Mouse (Mus musculus) forebrain, embryonic 14.5 days (tissue): ENCODE results near the gene Olfr62. TPM values are rescaled to one million over a fixed set of nuclear protein-coding genes. Genes with fewer than 3 reads are reported as not detected.

Source experiments
- polyA plus RNA-seq: library from polyadenylated mRNA; unstranded; fragments of >200 nt; fragmentation: Nextera tagmentation; extraction: Ambion mirVana; gene quantifications from 2 replicates; pipeline ENCODE4 v1.2.1, GENCODE M21; 2014

Gene Olfr62
- polyA plus RNA-seq, 1 experiment from 2014 or later, result not detected

Other genes starting within 250 kb of the Olfr62 start
- gene Szt2, start 249.7 kb upstream of the Olfr62 start, polyA plus RNA-seq, result 8.0 and 10.0 TPM in 2 replicates
- gene Med8, start 249.6 kb upstream of the Olfr62 start, polyA plus RNA-seq, result 119 TPM in 2 replicates
- 26.1 and 28.9 TPM in 2 replicates for gene Elovl1, start 230.9 kb upstream of the Olfr62 start, polyA plus RNA-seq
- 116 and 151 TPM in 2 replicates for gene Cdc20, start 221.6 kb upstream of the Olfr62 start, polyA plus RNA-seq
- gene Mpl, start 201.4 kb upstream of the Olfr62 start, polyA plus RNA-seq, result 0.18 and 0.22 TPM in 2 replicates
- gene Tie1, start 168.9 kb upstream of the Olfr62 start, polyA plus RNA-seq, result 10.8 and 12.4 TPM in 2 replicates
- not detected in 2 replicates for gene 2610528J11Rik, start 132.0 kb upstream of the Olfr62 start, polyA plus RNA-seq
- not detected in 2 replicates for gene Tmem125, start 114.9 kb upstream of the Olfr62 start, polyA plus RNA-seq
- gene Cfap57, start 38.2 kb upstream of the Olfr62 start, polyA plus RNA-seq, result 0.81 and 0.91 TPM in 2 replicates
- gene Ebna1bp2, start 38.2 kb upstream of the Olfr62 start, polyA plus RNA-seq, result 167 and 176 TPM in 2 replicates
- gene Olfr1342, start 33.8 kb downstream of the Olfr62 start, polyA plus RNA-seq, result not detected in 2 replicates
- not detected in 2 replicates for gene Olfr1341, start 44.6 kb downstream of the Olfr62 start, polyA plus RNA-seq
- not detected in 2 replicates for gene Olfr1340, start 61.2 kb downstream of the Olfr62 start, polyA plus RNA-seq
- gene Olfr1339, start 73.2 kb downstream of the Olfr62 start, polyA plus RNA-seq, result not detected in 2 replicates
- not detected in 2 replicates for gene Olfr1338, start 99.8 kb downstream of the Olfr62 start, polyA plus RNA-seq
- not detected in 2 replicates for gene Olfr1337, start 123.6 kb downstream of the Olfr62 start, polyA plus RNA-seq
- gene Olfr1335, start 151.0 kb downstream of the Olfr62 start, polyA plus RNA-seq, result not detected in 2 replicates
- gene Olfr1333, start 177.3 kb downstream of the Olfr62 start, polyA plus RNA-seq, result not detected in 2 replicates
- not detected in 2 replicates for gene Olfr1331, start 205.7 kb downstream of the Olfr62 start, polyA plus RNA-seq
- not detected in 2 replicates for gene Olfr1330, start 229.6 kb downstream of the Olfr62 start, polyA plus RNA-seq